Mouse (Mus musculus) CD4-positive, CD25-positive, alpha-beta regulatory T cell, adult 9 weeks (primary cell): Measurements from ENCODE around the gene Hao1. TPM values are rescaled to one million over a fixed set of nuclear protein-coding genes. Genes with fewer than 3 reads are reported as not detected.

ENCODE experiments used
- polyA plus RNA-seq: library from polyadenylated mRNA; unstranded; fragments of 100-300 nt; shearing (Covaris generic); gene quantifications from one replicate; pipeline ENCODE4 v1.2.1, GENCODE M21; 2017

Hao1 gene
- polyA plus RNA-seq, result not detected

DNA sequence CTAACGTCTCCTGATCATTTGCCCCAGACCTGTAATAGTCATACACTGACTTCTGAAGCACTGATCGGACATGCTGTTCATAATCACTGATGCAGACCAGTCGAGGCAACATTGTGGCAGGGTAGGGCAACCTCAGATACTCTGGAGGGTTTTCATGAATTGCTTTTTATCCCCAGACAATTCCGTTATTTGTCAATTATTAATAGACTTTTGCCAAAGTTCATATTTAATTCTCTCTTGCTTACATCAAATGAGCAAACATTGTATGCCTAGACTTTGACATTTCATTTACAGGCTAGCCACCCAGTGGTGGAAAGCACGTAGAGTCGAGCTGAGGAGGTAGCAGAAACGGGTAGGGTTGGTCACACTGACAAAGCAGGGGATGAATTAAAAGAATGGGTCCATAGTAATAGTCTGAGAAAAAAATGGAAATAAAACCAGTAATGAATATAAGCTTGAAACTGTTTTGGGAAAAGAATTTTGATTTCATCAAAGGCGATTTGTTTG is at the start of gene Hao1:
Gene Hao1, minus strand, starts transcription at position 148 of the 507 bp plus-strand sequence.

Other genes with a start within 250 kb of the Hao1 start
- gene Tmx4, start 89.8 kb upstream of the Hao1 start, polyA plus RNA-seq, result 19.5 TPM
- not detected for gene Plcb1, start 231.7 kb upstream of the Hao1 start, polyA plus RNA-seq